Mouse (Mus musculus) lung, postnatal 0 days (tissue): ENCODE results near the gene Vil1.

ENCODE experiments used
- CTCF ChIP-seq: IDR thresholded peaks from 2 replicates; pipeline ENCODE4 v1.5.1; 2016; ENCODE audit warnings: antibody characterized with exemption, mild to moderate bottlenecking
- EP300 ChIP-seq: IDR thresholded peaks from 2 replicates; pipeline ENCODE4 v1.6.1; 2016; ENCODE audit warnings: antibody characterized with exemption, mild to moderate bottlenecking, control low read depth

GRCm38 (mm10) chr1:74425845-74426244 lies 16.7 kb downstream of the Vil1 start:
- TF ChIP-seq EP300 (no peak), CTCF (no peak)
